Mouse (Mus musculus) brain, embryonic 14.5 days (tissue): ENCODE measurements around the gene Pim3.

Experiments
- CTCF ChIP-seq: fragments of 200-500 bp; IDR thresholded peaks from 2 replicates; pipeline ENCODE4 v1.5.1; 2012; ENCODE audit warnings: inconsistent platforms, mild to moderate bottlenecking, moderate library complexity, borderline replicate concordance; ENCODE audit not compliant: insufficient read depth, insufficient read length; ENCODE audit errors: extremely low read depth
- POLR2A ChIP-seq: fragments of 200-500 bp; IDR thresholded peaks from 2 replicates; pipeline ENCODE4 v1.6.1; 2012; ENCODE audit warnings: mild to moderate bottlenecking, inconsistent platforms, borderline replicate concordance; ENCODE audit not compliant: poor library complexity, insufficient read depth, insufficient read length, severe bottlenecking; ENCODE audit errors: extremely low read depth

- TF ChIP-seq CTCF (no peak), POLR2A (no peak)
Observed at GRCm38 (mm10) chr15:88915046-88915445, 53.1 kb downstream of the Pim3 start.
